Mouse (Mus musculus): ENCODE measurements around the gene Astn2. TPM values are rescaled to one million over a fixed set of nuclear protein-coding genes. Genes with fewer than 3 reads are reported as not detected.

Astn2 gene
- polyA plus RNA-seq, 1 experiment from 2014 or later = 0.24 TPM

- H3K27ac ChIP-seq = no peak overlapping the region
- no peak for ATAC-seq (replicated peaks; ENCODE audit: low FRiP score, low read depth)
- H3K27me3 ChIP-seq (ENCODE audit: insufficient read depth, low read length) = no peaks in the 10 kb centered on the region
- DNase-seq (ENCODE audit: low spot score) = no peak
- H3K9ac ChIP-seq (ENCODE audit: low read depth, low read length) = no peak overlapping the region
- no peaks in the 10 kb centered on the region for H3K36me3 ChIP-seq (ENCODE audit: insufficient read depth, low read length)
- H3K9me3 ChIP-seq (replicated peaks; ENCODE audit: low read length) = no peaks in the 10 kb centered on the region
- no peak overlapping the region for H3K4me2 ChIP-seq (ENCODE audit: low read length)
- no peaks in the 10 kb centered on the region for H3K4me1 ChIP-seq (replicated peaks; ENCODE audit: insufficient read depth, low read length)
- 67% methylated on average over 5 of the region's 5 CpGs for WGBS
- no peak for TF ChIP-seq CTCF (IDR thresholded peaks at IDR 0.05; ENCODE audit: low read depth)
- H3K4me3 ChIP-seq (replicated peaks; ENCODE audit: low read depth, low read length) = no peak overlapping the region
Observed at GRCm38 (mm10) chr4:65958369-65959187, 445.8 kb downstream of the Astn2 start.

GRCm38 (mm10) chr4:65951918-65952317, 452.5 kb downstream of the Astn2 start:
- TF ChIP-seq CTCF (IDR thresholded peaks at IDR 0.05; ENCODE audit: low read depth) = no peak
- ATAC-seq (replicated peaks; ENCODE audit: low FRiP score, low read depth) = no peak
- Histone ChIP-seq H3K27ac (no peak overlapping the region), H3K27me3 (ENCODE audit: insufficient read depth, low read length) (no peaks in the 10 kb centered on the region), H3K9ac (ENCODE audit: low read depth, low read length) (no peak overlapping the region), H3K9me3 (replicated peaks; ENCODE audit: low read length) (no peaks in the 10 kb centered on the region), H3K4me2 (ENCODE audit: low read length) (no peak overlapping the region), H3K4me1 (replicated peaks; ENCODE audit: insufficient read depth, low read length) (no peaks in the 10 kb centered on the region), H3K36me3 (ENCODE audit: insufficient read depth, low read length) (no peaks in the 10 kb centered on the region), H3K4me3 (replicated peaks; ENCODE audit: low read depth, low read length) (no peak overlapping the region)
- DNase-seq (ENCODE audit: low spot score) = no peak
- 86% methylated on average over 1 of the region's 1 CpGs for WGBS

- H3K4me1 ChIP-seq (replicated peaks; ENCODE audit: insufficient read depth, low read length) = no peaks in the 10 kb centered on the region
- no peaks in the 10 kb centered on the region for H3K27me3 ChIP-seq (ENCODE audit: insufficient read depth, low read length)
- ATAC-seq (replicated peaks; ENCODE audit: low FRiP score, low read depth) (no peak), DNase-seq (ENCODE audit: low spot score) (no peak)
- H3K9ac ChIP-seq (ENCODE audit: low read depth, low read length) = no peak overlapping the region
- H3K9me3 ChIP-seq (replicated peaks; ENCODE audit: low read length) = no peaks in the 10 kb centered on the region
- no peaks in the 10 kb centered on the region for H3K36me3 ChIP-seq (ENCODE audit: insufficient read depth, low read length)
- H3K4me2 ChIP-seq (ENCODE audit: low read length) = no peak overlapping the region
- 84% methylated on average over 3 of the region's 3 CpGs for WGBS
- H3K27ac ChIP-seq = no peak overlapping the region
- TF ChIP-seq CTCF (IDR thresholded peaks at IDR 0.05; ENCODE audit: low read depth) = no peak
- no peak overlapping the region for H3K4me3 ChIP-seq (replicated peaks; ENCODE audit: low read depth, low read length)
Observed at GRCm38 (mm10) chr4:65947141-65947649, 457.2 kb downstream of the Astn2 start.

DNA sequence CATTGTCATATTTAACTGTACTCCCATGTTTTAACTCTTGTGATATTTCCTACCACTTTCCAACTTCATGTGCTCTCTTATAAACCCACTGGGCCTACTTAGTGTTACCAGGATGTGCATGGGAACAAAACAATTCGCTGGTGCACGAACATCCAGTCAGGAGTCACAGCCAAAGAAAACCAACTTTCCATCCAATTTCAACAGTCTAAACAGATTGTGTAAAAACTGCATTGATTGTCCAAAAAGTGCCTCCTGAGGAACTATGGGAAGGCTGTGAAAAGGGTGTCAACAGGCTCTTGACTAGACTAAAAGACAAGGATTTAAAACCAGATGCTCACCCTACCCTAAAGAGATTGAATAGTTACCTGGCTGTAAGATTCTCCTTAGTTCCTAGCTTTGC, 458.4 kb downstream of the Astn2 start:
- Histone ChIP-seq H3K9ac (ENCODE audit: low read depth, low read length) (no peak overlapping the region), H3K4me2 (ENCODE audit: low read length) (no peak overlapping the region), H3K4me3 (replicated peaks; ENCODE audit: low read depth, low read length) (no peak overlapping the region), H3K4me1 (replicated peaks; ENCODE audit: insufficient read depth, low read length) (no peaks in the 10 kb centered on the region), H3K27me3 (ENCODE audit: insufficient read depth, low read length) (no peaks in the 10 kb centered on the region), H3K9me3 (replicated peaks; ENCODE audit: low read length) (no peaks in the 10 kb centered on the region), H3K36me3 (ENCODE audit: insufficient read depth, low read length) (no peaks in the 10 kb centered on the region), H3K27ac (no peak overlapping the region)
- ATAC-seq (replicated peaks; ENCODE audit: low FRiP score, low read depth) = no peak
- 83% methylated on average over 2 of the region's 2 CpGs for WGBS
- TF ChIP-seq CTCF (IDR thresholded peaks at IDR 0.05; ENCODE audit: low read depth) = no peak
- DNase-seq (ENCODE audit: low spot score) = no peak

GRCm38 (mm10) chr4:65930901-65931300, 473.5 kb downstream of the Astn2 start:
- DNase-seq (ENCODE audit: low spot score) = no peak
- H3K9me3 ChIP-seq (replicated peaks; ENCODE audit: low read length) = no peaks in the 10 kb centered on the region
- H3K4me2 ChIP-seq (ENCODE audit: low read length) = no peak overlapping the region
- no peak overlapping the region for H3K4me3 ChIP-seq (replicated peaks; ENCODE audit: low read depth, low read length)
- H3K4me1 ChIP-seq (replicated peaks; ENCODE audit: insufficient read depth, low read length) = no peaks in the 10 kb centered on the region
- H3K27ac ChIP-seq = no peak overlapping the region
- H3K36me3 ChIP-seq (ENCODE audit: insufficient read depth, low read length) = no peaks in the 10 kb centered on the region
- H3K27me3 ChIP-seq (ENCODE audit: insufficient read depth, low read length) = no peaks in the 10 kb centered on the region
- ATAC-seq (replicated peaks; ENCODE audit: low FRiP score, low read depth) = no peak
- 72% methylated on average over 2 of the region's 2 CpGs for WGBS
- H3K9ac ChIP-seq (ENCODE audit: low read depth, low read length) = no peak overlapping the region
- TF ChIP-seq CTCF (IDR thresholded peaks at IDR 0.05; ENCODE audit: low read depth) = no peak

DNA sequence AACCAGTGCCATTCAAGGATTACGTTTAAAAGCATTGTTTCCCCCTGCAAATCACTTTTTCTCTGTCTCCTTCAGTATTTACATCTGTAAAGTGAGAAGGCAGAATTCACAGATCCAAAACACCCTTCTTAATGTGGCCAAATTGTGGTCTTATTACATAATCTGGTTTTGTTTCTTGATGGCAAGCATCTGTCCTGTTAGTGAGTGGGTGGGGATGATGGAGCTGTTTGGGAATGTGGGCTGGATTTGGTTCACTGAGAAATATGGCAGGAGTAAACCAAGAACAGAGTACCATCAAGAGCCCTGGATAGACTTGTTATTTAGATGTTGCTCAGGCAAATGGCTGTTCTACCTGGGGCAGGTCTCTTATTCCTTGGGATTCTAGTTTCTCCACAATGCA, 484.1 kb downstream of the Astn2 start:
- no peak for ATAC-seq (replicated peaks; ENCODE audit: low FRiP score, low read depth)
- 27% methylated on average over 1 of the region's 1 CpGs for WGBS

More for the DNA sequence above, 484.1 kb downstream of the Astn2 start:
- DNase-seq (ENCODE audit: low spot score) = peak; percentile 4
- no peak overlapping the region for H3K4me2 ChIP-seq (ENCODE audit: low read length)
- no peak overlapping the region for H3K27ac ChIP-seq
- no peaks in the 10 kb centered on the region for H3K27me3 ChIP-seq (ENCODE audit: insufficient read depth, low read length)
- H3K9me3 ChIP-seq (replicated peaks; ENCODE audit: low read length) = no peaks in the 10 kb centered on the region
- no peaks in the 10 kb centered on the region for H3K4me1 ChIP-seq (replicated peaks; ENCODE audit: insufficient read depth, low read length)
- no peak overlapping the region for H3K4me3 ChIP-seq (replicated peaks; ENCODE audit: low read depth, low read length)
- H3K9ac ChIP-seq (ENCODE audit: low read depth, low read length) = no peak overlapping the region
- TF ChIP-seq CTCF (IDR thresholded peaks at IDR 0.05; ENCODE audit: low read depth) = no peak
- H3K36me3 ChIP-seq (ENCODE audit: insufficient read depth, low read length) = no peaks in the 10 kb centered on the region

Data from kidney, postnatal 0 days (tissue).